Mouse (Mus musculus): ENCODE measurements at regions not wholly inside any gene's neighbourhood (a gene's known extent, or its start where the extent isn't known, plus 50 kb on each side); places are given as distances from the start of the nearest gene placed in this dataset.

- DNase-seq: no peak
Measured at GRCm38 (mm10) chr5:119156638-119157037, 513.8 kb upstream of the Tbx3 start.

- no peak for DNase-seq
Measured at GRCm38 (mm10) chr5:119158171-119158570, 512.3 kb upstream of the Tbx3 start.

- DNase-seq: no peak
Measured at GRCm38 (mm10) chr5:119162132-119162675, 508.3 kb upstream of the Tbx3 start.

GRCm38 (mm10) chr5:119167718-119168117, 502.8 kb upstream of the Tbx3 start:
- DNase-seq: no peak

- no peak for DNase-seq
Measured at GRCm38 (mm10) chr5:119169274-119169673, 501.2 kb upstream of the Tbx3 start.

- DNase-seq: no peak
Measured at GRCm38 (mm10) chr5:119171626-119172025, 498.8 kb upstream of the Tbx3 start.

- DNase-seq: no peak
Measured at GRCm38 (mm10) chr5:119178805-119179204, 491.7 kb upstream of the Tbx3 start.

GRCm38 (mm10) chr5:119183545-119184047, 486.9 kb upstream of the Tbx3 start:
- no peak for DNase-seq

- DNase-seq: no peak
Measured at GRCm38 (mm10) chr5:119186611-119187010, 483.9 kb upstream of the Tbx3 start.

- no peak for DNase-seq
Measured at GRCm38 (mm10) chr5:119188476-119188875, 482.0 kb upstream of the Tbx3 start.

GRCm38 (mm10) chr5:119193699-119194681, 476.5 kb upstream of the Tbx3 start:
- no peak for DNase-seq

- peak; percentile 9 for DNase-seq
Measured at GRCm38 (mm10) chr5:119199906-119200305, 470.6 kb upstream of the Tbx3 start.

- DNase-seq: no peak
Measured at GRCm38 (mm10) chr5:119201251-119201650, 469.2 kb upstream of the Tbx3 start.

- no peak for DNase-seq
Measured at GRCm38 (mm10) chr5:119204736-119205135, 465.7 kb upstream of the Tbx3 start.

GRCm38 (mm10) chr5:119208077-119208476, 462.4 kb upstream of the Tbx3 start:
- no peak for DNase-seq

- no peak for DNase-seq
Measured at GRCm38 (mm10) chr5:119213196-119213595, 457.3 kb upstream of the Tbx3 start.

- DNase-seq: no peak
Measured at GRCm38 (mm10) chr5:119213692-119214357, 456.6 kb upstream of the Tbx3 start.

GRCm38 (mm10) chr5:119214937-119215336, 455.5 kb upstream of the Tbx3 start:
- DNase-seq: peak; percentile 35

- no peak for DNase-seq
Measured at GRCm38 (mm10) chr5:119215364-119215763, 455.1 kb upstream of the Tbx3 start.

GRCm38 (mm10) chr5:119216146-119216545, 454.3 kb upstream of the Tbx3 start:
- DNase-seq: no peak

GRCm38 (mm10) chr5:119217077-119217476, 453.4 kb upstream of the Tbx3 start:
- no peak for DNase-seq

GRCm38 (mm10) chr5:119228691-119229090, 441.8 kb upstream of the Tbx3 start:
- DNase-seq: no peak

- DNase-seq: no peak
Measured at GRCm38 (mm10) chr5:119232941-119233340, 437.5 kb upstream of the Tbx3 start.

All from thymus, postnatal 4 days (tissue).